Mouse (Mus musculus) neural tube, embryonic 14.5 days (tissue): ENCODE results near the gene Dennd1b. TPM values are rescaled to one million over a fixed set of nuclear protein-coding genes. Genes with fewer than 3 reads are reported as not detected.

ENCODE experiments used
- ATAC-seq: fragments of 200-750 bp; cut with Nextera tagmentation; 2 replicates; pipeline ENCODE4 v1.8.0; 2017; ENCODE audit warnings: low read depth, mild to moderate bottlenecking, moderate TSS enrichment, moderate library complexity
- H3K27ac ChIP-seq: fragments of 300-500 bp; sonication (generic); 2 replicates; pipeline ENCODE4 v1.5.1; 2014; ENCODE audit warnings: low read depth, mild to moderate bottlenecking, control low read depth, low read length, moderate library complexity, mixed read lengths
- H3K27me3 ChIP-seq: fragments of 300-500 bp; sonication (generic); 2 replicates; pipeline ENCODE4 v1.6.1; 2014; ENCODE audit warnings: low read length; ENCODE audit not compliant: control insufficient read depth, insufficient read depth
- H3K36me3 ChIP-seq: fragments of 300-500 bp; sonication (generic); 2 replicates; pipeline ENCODE4 v1.6.1; 2014; ENCODE audit warnings: low read length, mixed read lengths; ENCODE audit not compliant: control insufficient read depth, insufficient read depth
- H3K4me1 ChIP-seq: fragments of 300-500 bp; sonication (generic); 2 replicates; pipeline ENCODE4 v1.6.1; 2014; ENCODE audit warnings: low read length; ENCODE audit not compliant: control insufficient read depth, insufficient read depth
- H3K4me2 ChIP-seq: fragments of 300-500 bp; sonication (generic); 2 replicates; pipeline ENCODE4 v1.6.1; 2014; ENCODE audit warnings: mild to moderate bottlenecking, low read depth, low read length, control low read depth
- H3K4me3 ChIP-seq: fragments of 300-500 bp; sonication (generic); 2 replicates; pipeline ENCODE4 v1.5.1; 2014; ENCODE audit warnings: low read depth, low read length, control low read depth, mixed read lengths
- H3K9ac ChIP-seq: fragments of 300-500 bp; sonication (generic); replicated peaks from 2 replicates; pipeline ENCODE4 v1.6.1; 2014; ENCODE audit warnings: low read depth, mild to moderate bottlenecking, control low read depth, low read length, mixed read lengths
- H3K9me3 ChIP-seq: fragments of 300-500 bp; sonication (generic); 2 replicates; pipeline ENCODE4 v1.6.1; 2016; ENCODE audit warnings: low read length; ENCODE audit not compliant: control insufficient read depth
- WGBS: fragments of 180-500 bp; shearing (Covaris S2); extraction: QIAGEN DNeasy Blood & Tissue Kit; methylation state at CpG from one replicate; pipeline ENCODE4 v1.1.7; 2014; 5-methylcytosine and 5-hydroxymethylcytosine counted together
- polyA plus RNA-seq: library from polyadenylated mRNA; unstranded; fragments of >200 nt; fragmentation: Nextera tagmentation; extraction: Ambion mirVana; gene quantifications from 2 replicates; pipeline ENCODE4 v1.2.1, GENCODE M21; 2014

Gene Dennd1b
- polyA plus RNA-seq, 1 experiment from 2014 or later, result 11.0 TPM

- no peaks in the 10 kb centered on the region for H3K9me3 ChIP-seq
- H3K4me2 ChIP-seq, result no peak overlapping the region
- ATAC-seq, result no peak
- 0 out of 2 replicates have a peak, but pooled peaks cover 3% of the 10 kb centered on the region for H3K4me1 ChIP-seq
- H3K27me3 ChIP-seq, result no peaks in the 10 kb centered on the region
- H3K4me3 ChIP-seq, result no peak overlapping the region
- H3K9ac ChIP-seq, result no peak overlapping the region
- H3K27ac ChIP-seq, result no peak overlapping the region
- H3K36me3 ChIP-seq, result no peaks in the 10 kb centered on the region
- WGBS, result 67% methylated on average over 8 of the region's 8 CpGs
Measured at GRCm38 (mm10) chr1:139025882-139026645, 62.8 kb downstream of the Dennd1b start.

GRCm38 (mm10) chr1:139029521-139029920 lies 66.3 kb downstream of the Dennd1b start:
- no peak overlapping the region for H3K4me2 ChIP-seq
- H3K4me3 ChIP-seq, result no peak overlapping the region
- H3K27me3 ChIP-seq, result no peaks in the 10 kb centered on the region
- H3K27ac ChIP-seq, result no peak overlapping the region
- no peaks in the 10 kb centered on the region for H3K9me3 ChIP-seq
- no peak overlapping the region for H3K9ac ChIP-seq
- no peaks in the 10 kb centered on the region for H3K36me3 ChIP-seq
- no peak for ATAC-seq
- no peaks in the 10 kb centered on the region for H3K4me1 ChIP-seq

- Histone ChIP-seq H3K9ac (no peak overlapping the region), H3K4me1 (no peaks in the 10 kb centered on the region), H3K36me3 (no peaks in the 10 kb centered on the region), H3K4me2 (no peak overlapping the region), H3K27ac (no peak overlapping the region), H3K9me3 (no peaks in the 10 kb centered on the region), H3K4me3 (no peak overlapping the region), H3K27me3 (no peaks in the 10 kb centered on the region)
- ATAC-seq, result no peak
- 96% methylated on average over 1 of the region's 1 CpGs for WGBS
Measured at GRCm38 (mm10) chr1:139032411-139032810, 69.2 kb downstream of the Dennd1b start.

- H3K9ac ChIP-seq, result no peak overlapping the region
- no peak overlapping the region for H3K4me3 ChIP-seq
- 76% methylated on average over 4 of the region's 4 CpGs for WGBS
- H3K4me1 ChIP-seq, result no peaks in the 10 kb centered on the region
- H3K4me2 ChIP-seq, result no peak overlapping the region
- no peak overlapping the region for H3K27ac ChIP-seq
- H3K27me3 ChIP-seq, result no peaks in the 10 kb centered on the region
- ATAC-seq, result no peak
- no peaks in the 10 kb centered on the region for H3K36me3 ChIP-seq
- no peaks in the 10 kb centered on the region for H3K9me3 ChIP-seq
Measured at GRCm38 (mm10) chr1:139035141-139035540, 71.9 kb downstream of the Dennd1b start.

GRCm38 (mm10) chr1:139036302-139036701 lies 73.1 kb downstream of the Dennd1b start:
- no peaks in the 10 kb centered on the region for H3K9me3 ChIP-seq
- no peak overlapping the region for H3K4me2 ChIP-seq
- ATAC-seq, result no peak
- no peak overlapping the region for H3K27ac ChIP-seq
- H3K36me3 ChIP-seq, result no peaks in the 10 kb centered on the region
- 92% methylated on average over 1 of the region's 1 CpGs for WGBS
- H3K4me3 ChIP-seq, result no peak overlapping the region
- H3K27me3 ChIP-seq, result no peaks in the 10 kb centered on the region
- H3K4me1 ChIP-seq, result no peaks in the 10 kb centered on the region
- no peak overlapping the region for H3K9ac ChIP-seq

GRCm38 (mm10) chr1:139036768-139037507 lies 73.7 kb downstream of the Dennd1b start:
- no peak overlapping the region for H3K4me2 ChIP-seq
- 77% methylated on average over 7 of the region's 7 CpGs for WGBS
- H3K9ac ChIP-seq, result no peak overlapping the region
- no peaks in the 10 kb centered on the region for H3K27me3 ChIP-seq
- no peaks in the 10 kb centered on the region for H3K9me3 ChIP-seq
- no peak for ATAC-seq
- H3K27ac ChIP-seq, result no peak overlapping the region
- no peaks in the 10 kb centered on the region for H3K4me1 ChIP-seq
- no peak overlapping the region for H3K4me3 ChIP-seq
- no peaks in the 10 kb centered on the region for H3K36me3 ChIP-seq

- ATAC-seq, result peak; percentile 75
- 21% methylated on average over 4 of the region's 4 CpGs for WGBS
- Histone ChIP-seq H3K36me3 (no peaks in the 10 kb centered on the region), H3K27me3 (no peaks in the 10 kb centered on the region), H3K9me3 (no peaks in the 10 kb centered on the region), H3K4me2 (no peak overlapping the region), H3K9ac (no peak overlapping the region), H3K4me3 (no peak overlapping the region), H3K4me1 (no peaks in the 10 kb centered on the region), H3K27ac (no peak overlapping the region)
Measured at GRCm38 (mm10) chr1:139038074-139038473, 74.8 kb downstream of the Dennd1b start.

GRCm38 (mm10) chr1:139038620-139039019 lies 75.4 kb downstream of the Dennd1b start:
- no peak for ATAC-seq
- WGBS, result 54% methylated on average over 3 of the region's 3 CpGs

GRCm38 (mm10) chr1:139039529-139040230 lies 76.4 kb downstream of the Dennd1b start:
- 61% methylated on average over 7 of the region's 7 CpGs for WGBS
- Histone ChIP-seq H3K27me3 (no peaks in the 10 kb centered on the region), H3K4me1 (no peaks in the 10 kb centered on the region), H3K9me3 (no peaks in the 10 kb centered on the region), H3K9ac (no peak overlapping the region), H3K27ac (no peak overlapping the region), H3K36me3 (no peaks in the 10 kb centered on the region), H3K4me2 (no peak overlapping the region), H3K4me3 (no peak overlapping the region)
- no peak for ATAC-seq

More at GRCm38 (mm10) chr1:139038620-139039019, 75.4 kb downstream of the Dennd1b start:
- no peak overlapping the region for H3K9ac ChIP-seq
- H3K36me3 ChIP-seq, result no peaks in the 10 kb centered on the region
- H3K27ac ChIP-seq, result no peak overlapping the region
- no peak overlapping the region for H3K4me2 ChIP-seq
- no peaks in the 10 kb centered on the region for H3K4me1 ChIP-seq
- no peaks in the 10 kb centered on the region for H3K9me3 ChIP-seq
- H3K27me3 ChIP-seq, result no peaks in the 10 kb centered on the region
- H3K4me3 ChIP-seq, result no peak overlapping the region
